Mouse (Mus musculus) right cerebral cortex, adult 2 months (tissue): ENCODE results near the gene Tmem100.

Experiments used
- DNase-seq, 2 experiments: peaks; one replicate each; pipeline ENCODE4 v3.0.0; 2021 to 2022; ENCODE audit warnings: low spot score in 2 of 2

The Tmem100 gene

GRCm38 (mm10) chr11:90015281-90015680 lies 14.9 kb upstream of the Tmem100 start:
- DNase-seq: no peak

- peak in 1 of 2 experiments; percentile 65 for DNase-seq
These were observed 11.0 kb upstream of the Tmem100 start for GRCm38 (mm10) chr11:90019161-90019560.

- DNase-seq: no peak
These were observed 4.0 kb upstream of the Tmem100 start for GRCm38 (mm10) chr11:90025891-90026801.

- no peak for DNase-seq
These were observed 3.4 kb upstream of the Tmem100 start for GRCm38 (mm10) chr11:90026802-90027174.

GRCm38 (mm10) chr11:90027216-90027615 lies 2.9 kb upstream of the Tmem100 start:
- DNase-seq: no peak

- no peak for DNase-seq
These were observed 1.4 kb upstream of the Tmem100 start for GRCm38 (mm10) chr11:90028746-90029145.

GRCm38 (mm10) chr11:90029354-90029753 lies 794 bp upstream of the Tmem100 start:
- DNase-seq: peak in 1 of 2 experiments; percentile 11

GRCm38 (mm10) chr11:90030557-90030956 lies 409 bp downstream of the Tmem100 start:
- DNase-seq: peak; percentile 25 to 49

GRCm38 (mm10) chr11:90031076-90031475 lies 928 bp downstream of the Tmem100 start:
- no peak for DNase-seq

GRCm38 (mm10) chr11:90032807-90033206 lies 2.7 kb downstream of the Tmem100 start:
- DNase-seq: no peak

GRCm38 (mm10) chr11:90033442-90033841 lies 3.3 kb downstream of the Tmem100 start:
- no peak for DNase-seq

GRCm38 (mm10) chr11:90034646-90035045 lies 4.5 kb downstream of the Tmem100 start:
- no peak for DNase-seq

- no peak for DNase-seq
These were observed 5.4 kb downstream of the Tmem100 start for GRCm38 (mm10) chr11:90035532-90035931.

- no peak for DNase-seq
These were observed 6.3 kb downstream of the Tmem100 start for GRCm38 (mm10) chr11:90036416-90036815.

- DNase-seq: peak; percentile 51 to 55
These were observed 7.9 kb downstream of the Tmem100 start for GRCm38 (mm10) chr11:90038022-90038421.

- DNase-seq: no peak
These were observed 14.3 kb downstream of the Tmem100 start for GRCm38 (mm10) chr11:90044459-90044858.

GRCm38 (mm10) chr11:90046211-90046610 lies 16.1 kb downstream of the Tmem100 start:
- no peak for DNase-seq

GRCm38 (mm10) chr11:90047271-90047670 lies 17.1 kb downstream of the Tmem100 start:
- no peak for DNase-seq

- DNase-seq: no peak
These were observed 19.9 kb downstream of the Tmem100 start for GRCm38 (mm10) chr11:90050016-90050415.

GRCm38 (mm10) chr11:90052785-90053184 lies 22.6 kb downstream of the Tmem100 start:
- no peak for DNase-seq

- DNase-seq: no peak
These were observed 23.7 kb downstream of the Tmem100 start for GRCm38 (mm10) chr11:90053820-90054219.

- no peak for DNase-seq
These were observed 24.3 kb downstream of the Tmem100 start for GRCm38 (mm10) chr11:90054401-90054800.

GRCm38 (mm10) chr11:90057070-90057469 lies 26.9 kb downstream of the Tmem100 start:
- no peak for DNase-seq
